Mouse (Mus musculus): ENCODE data around the gene Map4k3. TPM values are rescaled to one million over a fixed set of nuclear protein-coding genes. Genes with fewer than 3 reads are reported as not detected.

Map4k3 gene
- polyA plus RNA-seq, 1 experiment from 2014 or later: 5.3 TPM

DNA sequence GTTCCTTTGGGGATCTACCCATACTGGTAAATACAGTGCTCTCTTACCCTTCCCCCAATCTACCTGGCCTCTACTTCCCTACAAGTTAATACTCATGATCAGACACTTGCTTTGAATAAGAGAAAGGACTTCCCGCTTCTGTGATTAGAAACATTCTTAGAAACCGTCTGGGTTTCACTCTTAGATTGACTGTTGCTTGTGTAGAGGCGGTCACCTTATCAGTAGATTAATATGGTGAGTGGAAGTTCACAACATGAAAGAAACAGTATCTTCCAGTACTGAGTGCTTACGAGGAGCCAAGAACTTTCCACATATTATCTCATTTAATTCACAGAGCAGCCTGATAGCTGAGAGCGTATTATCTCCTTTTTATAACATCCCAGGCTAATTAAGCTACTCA lies 1.5 kb upstream of the Map4k3 start:
- DNase-seq (ENCODE audit: low spot score): no peak

DNA sequence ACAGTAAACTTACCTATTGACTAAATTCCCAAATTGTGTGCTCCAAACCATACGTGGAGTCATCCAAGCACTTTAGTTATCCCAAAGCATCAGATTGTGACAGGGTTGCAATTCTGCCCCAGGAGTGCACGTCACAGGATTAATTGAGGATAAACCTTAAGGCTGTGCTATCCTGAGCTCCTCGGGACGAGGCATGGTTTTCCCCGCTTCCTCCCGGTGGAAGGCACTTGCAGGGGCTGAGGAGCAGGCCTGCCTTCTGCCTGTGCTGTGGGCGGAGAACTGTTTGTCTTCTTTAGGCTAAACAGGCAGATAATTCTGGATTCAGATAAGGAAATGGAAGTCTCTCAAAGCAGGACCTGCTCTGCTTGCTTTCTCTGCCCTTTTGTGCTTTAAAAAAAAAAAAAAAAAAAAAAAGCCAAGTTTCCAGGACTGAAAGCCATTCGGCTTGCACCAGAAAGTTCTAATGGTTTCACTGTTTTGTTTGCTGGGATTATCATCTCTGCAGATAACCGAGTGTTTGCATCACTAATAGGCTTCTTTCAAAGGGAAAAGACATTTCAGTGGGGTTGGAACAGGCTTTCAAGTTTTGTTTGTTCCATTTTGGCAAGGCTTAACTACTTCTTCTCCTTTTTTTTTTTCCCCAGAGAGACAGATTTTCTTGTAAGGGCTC lies 930 bp upstream of the Map4k3 start:
- DNase-seq (ENCODE audit: low spot score): no peak

DNA sequence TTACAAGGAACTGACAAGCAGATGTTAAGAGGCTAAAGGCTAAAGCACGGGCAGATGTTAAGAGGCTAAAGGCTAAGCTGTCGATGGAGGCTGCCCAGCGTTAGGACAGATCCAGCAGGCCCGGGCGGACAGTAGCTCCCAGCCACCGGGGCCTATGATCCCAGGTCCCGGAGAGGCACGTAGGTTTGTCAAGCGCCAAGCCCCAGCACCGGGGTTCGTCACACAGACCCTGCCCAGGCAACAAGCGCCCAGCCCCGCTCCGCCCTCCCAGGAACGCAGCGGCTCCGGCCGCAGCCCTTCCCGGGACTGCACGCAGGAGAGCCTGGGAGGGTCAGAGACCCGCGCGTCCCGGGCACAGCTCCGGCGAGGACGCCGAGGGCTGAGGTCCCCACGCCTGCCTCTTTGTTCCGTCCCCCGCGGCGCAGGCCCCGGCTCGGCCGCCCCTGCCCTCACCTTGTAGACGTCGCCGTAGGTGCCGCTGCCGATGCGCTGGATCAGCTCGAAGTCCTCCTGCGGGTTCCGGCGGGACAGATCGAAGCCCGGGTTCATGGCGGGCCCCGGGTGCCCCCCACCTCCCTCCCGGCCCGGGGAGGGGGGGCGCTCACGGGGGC lies 839 bp downstream of the Map4k3 start:
- peak; percentile 24 for DNase-seq (ENCODE audit: low spot score)

DNA sequence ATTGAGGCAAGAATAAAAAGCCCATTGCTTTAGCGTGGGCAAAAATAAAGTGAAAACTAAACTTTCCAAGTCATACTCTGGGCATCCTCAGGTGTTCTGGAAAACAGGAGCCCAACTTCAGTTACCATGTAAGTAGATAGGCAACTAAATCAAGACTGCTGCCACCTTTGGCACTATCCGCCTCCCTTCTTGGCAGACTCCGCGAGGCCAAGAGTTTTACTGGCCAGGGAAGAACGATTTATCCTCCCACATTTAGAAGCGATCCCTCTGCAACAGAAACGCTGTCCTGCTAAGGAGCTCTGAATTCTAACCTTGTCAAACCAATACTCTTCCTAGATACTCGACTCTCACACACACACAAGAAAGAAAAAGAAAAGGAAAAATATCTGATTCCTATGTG lies 1.5 kb downstream of the Map4k3 start:
- DNase-seq (ENCODE audit: low spot score): no peak

DNA sequence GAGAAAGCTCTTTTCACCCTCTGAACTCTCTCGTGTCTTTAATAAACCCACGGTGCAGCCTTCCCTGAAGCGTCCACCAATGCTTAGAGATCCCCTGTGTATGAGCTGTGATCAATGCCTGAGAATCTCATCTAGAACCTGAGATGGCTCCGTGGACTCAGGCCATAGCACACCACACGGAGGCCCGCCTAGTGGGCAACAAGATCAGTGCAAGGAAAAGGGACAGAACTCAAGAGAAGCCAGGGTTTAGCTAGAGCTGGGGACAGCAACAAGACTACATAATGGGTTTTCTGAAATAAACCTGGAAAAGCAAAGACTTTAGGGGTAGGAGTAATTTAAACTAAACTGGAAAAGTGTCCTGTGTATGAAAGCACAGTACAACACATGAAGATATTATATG lies 5.2 kb downstream of the Map4k3 start:
- no peak for DNase-seq (ENCODE audit: low spot score)

DNA sequence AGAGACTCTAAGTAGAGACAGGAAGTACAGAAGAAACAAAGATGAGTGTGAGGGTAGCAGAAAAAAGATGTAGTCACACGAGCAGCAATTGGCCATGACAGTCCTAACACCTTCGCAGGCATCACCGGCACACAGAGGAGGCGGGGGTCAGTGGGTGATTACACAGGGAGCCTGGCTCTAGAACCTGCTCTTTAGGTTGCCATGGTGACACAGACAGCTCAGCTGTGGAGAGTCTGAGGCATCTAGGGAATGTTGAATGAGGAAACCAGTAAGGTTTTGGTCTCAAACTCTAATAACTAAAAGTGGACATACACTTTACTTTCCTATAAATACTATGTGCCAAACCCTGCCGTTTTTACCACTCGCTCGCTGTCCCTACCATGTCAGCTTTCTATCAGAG lies 6.6 kb downstream of the Map4k3 start:
- no peak for DNase-seq (ENCODE audit: low spot score)

DNA sequence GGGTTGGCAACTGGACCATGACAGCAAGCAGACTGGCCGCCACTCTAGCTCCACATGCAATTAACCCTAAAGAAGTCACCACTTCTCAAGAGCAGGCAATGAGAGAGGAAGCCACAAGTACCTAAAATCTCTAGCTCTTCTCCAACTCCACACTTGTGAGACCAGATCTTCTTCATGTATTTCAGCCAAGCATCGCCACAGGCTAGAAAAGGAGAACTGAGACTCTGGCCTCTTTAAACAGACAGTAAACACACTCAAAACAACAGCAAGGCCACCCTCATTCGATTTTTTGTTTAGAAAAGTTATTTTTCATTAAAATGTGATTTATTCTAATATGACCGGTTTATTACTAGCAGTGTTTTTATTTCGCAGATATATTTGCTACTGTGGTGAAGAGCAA lies 9.0 kb downstream of the Map4k3 start:
- DNase-seq (ENCODE audit: low spot score): no peak

DNA sequence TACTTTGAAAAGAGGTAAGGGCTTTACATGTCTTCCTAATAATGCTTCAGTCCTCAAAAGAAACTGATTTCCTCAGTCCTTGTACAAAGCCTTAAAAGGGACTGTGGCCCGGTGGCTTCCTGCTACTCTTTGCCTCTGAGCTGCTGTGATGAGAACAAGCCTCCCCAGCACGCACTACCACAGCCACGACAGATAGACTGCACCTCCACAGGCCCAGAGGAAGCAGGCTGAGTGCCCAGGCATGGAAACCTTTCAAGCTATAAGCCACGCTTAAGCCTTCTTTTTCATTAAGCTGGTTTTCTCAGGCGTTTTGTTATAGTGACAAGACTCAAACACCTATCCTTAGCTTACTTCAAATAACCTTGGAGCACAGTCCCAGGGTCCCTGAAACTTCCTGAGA lies 10.0 kb downstream of the Map4k3 start:
- no peak for DNase-seq (ENCODE audit: low spot score)

DNA sequence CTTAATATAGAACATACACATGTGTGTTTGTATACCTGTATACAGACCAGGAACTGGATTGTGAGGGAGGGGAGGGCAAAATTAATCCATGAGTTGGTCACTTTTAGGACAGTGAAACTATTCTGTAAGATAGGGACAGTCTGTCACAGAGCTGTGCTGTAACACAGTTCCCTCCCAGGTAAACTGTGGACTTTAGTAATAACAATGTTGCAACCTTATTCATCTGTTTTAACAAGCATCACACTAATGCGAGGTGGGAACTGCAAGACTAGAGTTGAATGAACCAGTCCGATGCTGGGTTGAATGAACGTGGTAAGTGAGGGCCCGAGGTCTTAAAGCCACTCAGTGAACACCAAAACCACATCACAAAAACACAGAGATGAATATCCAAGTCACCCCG lies 14.7 kb downstream of the Map4k3 start:
- no peak for DNase-seq (ENCODE audit: low spot score)

DNA sequence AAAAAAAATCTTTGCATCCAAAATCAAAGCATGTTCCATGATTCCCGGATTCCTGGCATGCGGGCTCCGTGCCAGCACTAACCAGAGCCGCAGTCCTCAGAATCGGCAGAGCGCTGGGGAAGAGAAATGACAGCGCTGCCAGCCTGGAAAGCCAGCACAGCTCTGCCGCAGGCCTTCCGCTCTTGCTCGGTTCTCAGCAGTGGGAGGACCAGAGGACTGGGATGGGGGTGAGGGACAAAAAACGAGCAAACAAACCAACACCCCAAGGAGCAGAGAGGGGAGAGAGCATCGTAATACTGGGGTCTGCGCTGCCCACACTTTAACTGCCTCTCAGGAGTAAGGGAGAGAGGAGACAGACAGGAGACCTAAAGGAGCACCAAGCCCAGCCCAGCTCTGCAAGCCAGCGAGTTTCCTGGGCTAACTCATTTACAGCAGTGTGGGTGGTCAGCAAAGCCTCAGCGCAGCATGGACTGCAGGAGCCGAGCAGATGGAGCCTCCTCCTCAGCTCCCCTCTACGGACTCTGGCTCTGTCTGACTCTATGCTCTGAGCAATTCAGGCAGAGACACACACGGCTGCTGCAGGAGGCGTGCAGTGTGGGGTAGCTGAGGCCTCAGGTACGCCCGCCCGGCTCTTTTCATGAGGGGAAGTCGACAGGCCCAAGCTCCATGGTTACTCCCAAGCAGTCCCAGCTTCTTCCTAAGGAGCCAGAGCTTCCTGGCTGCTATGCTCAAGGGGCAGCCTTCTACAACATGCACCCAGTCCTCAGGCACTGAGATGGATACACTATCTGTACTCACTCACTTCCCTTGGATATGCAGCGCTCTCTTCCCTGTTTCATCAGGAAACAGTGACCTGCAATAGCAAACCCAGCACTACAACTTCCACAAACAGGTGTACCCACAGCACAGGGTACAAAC lies 18.1 kb downstream of the Map4k3 start:
- no peak for DNase-seq (ENCODE audit: low spot score)

DNA sequence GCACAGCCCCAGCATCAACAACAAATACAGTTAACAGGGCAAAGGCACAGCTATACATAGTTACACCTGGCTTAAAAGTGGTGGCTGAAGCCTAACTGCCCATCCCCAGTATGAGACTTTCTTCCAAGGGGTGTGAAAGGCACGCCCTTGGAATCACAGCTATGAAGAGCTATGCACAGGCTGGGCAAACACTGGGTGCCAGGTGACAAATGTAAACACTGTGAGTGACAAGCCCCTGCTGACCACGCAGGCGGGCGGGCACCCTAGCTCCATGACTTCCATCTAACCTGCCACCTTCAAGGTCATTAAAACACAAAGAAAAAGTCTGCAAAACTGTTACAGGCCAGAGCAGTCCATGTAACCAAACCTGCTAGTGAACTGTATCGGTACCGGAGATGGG lies 19.5 kb downstream of the Map4k3 start:
- DNase-seq (ENCODE audit: low spot score): no peak

DNA sequence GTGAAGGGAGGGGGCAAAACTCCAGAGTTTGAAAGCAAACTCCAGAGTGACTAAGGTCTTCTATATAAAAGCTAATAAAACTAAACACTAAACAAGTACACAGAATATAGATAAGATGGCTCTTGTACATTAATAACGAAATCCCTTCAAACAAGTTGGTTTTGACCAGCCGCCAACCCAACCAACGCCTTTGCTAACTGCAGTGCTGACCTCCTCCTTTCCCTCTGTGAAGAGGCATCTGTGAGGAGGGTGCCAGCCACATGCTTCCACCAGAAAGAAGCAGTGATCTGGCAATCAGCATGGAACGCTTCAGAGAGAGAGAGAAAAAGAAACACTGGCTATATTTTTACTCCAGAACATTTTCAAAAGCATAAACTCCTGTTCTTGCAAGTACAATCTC lies 21.1 kb downstream of the Map4k3 start:
- no peak for DNase-seq (ENCODE audit: low spot score)

DNA sequence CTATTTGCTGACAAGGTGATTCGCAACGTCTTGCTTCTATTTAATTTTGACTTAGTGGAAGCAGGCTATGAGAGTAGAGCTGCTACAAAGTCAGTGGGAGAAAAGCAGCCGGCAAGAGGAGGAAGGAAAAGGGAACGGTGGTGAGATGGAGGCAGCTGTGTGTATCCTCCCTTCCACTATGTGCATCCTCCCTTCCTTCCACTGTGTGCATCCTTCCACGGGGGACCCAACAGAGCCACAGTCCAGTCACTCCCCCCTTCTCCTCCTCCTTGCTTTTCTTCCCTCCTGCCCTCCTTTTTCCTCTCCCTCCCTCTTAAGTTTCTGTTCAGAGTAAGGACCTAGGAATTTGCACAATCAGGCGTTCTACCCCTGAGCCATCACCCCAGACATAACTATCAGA lies 21.7 kb downstream of the Map4k3 start:
- DNase-seq (ENCODE audit: low spot score): no peak

DNA sequence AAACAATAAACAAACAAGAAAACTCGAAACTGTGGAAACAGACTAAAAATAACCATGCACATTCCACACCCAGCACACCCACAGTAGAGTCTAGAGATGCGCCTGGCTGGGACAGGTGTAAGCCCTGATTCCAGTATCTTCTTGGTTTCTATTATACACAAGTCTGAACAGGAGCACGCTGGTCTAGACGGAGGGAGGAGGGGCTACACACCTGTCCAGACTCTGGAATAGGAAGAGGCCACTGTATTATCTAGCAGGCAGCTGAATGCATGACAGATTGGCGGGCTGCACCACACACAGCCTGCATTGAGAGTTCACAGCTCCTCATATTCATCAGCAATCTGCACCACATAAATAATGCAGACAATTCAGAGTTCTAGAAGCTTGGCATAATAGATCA lies 26.6 kb downstream of the Map4k3 start:
- no peak for DNase-seq (ENCODE audit: low spot score)

DNA sequence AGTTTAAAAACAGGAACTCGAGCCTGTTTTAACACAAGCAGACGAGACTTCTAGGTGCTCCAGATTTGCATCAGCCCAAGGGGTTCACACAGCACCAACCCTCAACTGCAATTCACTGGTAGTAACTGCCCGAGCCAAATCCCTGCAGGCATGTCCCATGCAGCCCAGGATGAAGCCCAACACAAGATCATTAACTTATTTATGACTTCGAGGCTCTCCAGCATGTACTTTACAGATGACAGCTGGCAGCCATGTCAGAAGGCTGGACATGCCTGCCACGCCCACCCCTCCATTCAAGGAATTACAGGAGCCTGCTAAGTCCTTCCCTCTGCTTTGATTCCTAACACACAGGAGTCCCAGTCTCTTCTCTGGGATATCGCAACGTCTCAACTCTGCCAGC lies 29.4 kb downstream of the Map4k3 start:
- DNase-seq (ENCODE audit: low spot score): no peak

DNA sequence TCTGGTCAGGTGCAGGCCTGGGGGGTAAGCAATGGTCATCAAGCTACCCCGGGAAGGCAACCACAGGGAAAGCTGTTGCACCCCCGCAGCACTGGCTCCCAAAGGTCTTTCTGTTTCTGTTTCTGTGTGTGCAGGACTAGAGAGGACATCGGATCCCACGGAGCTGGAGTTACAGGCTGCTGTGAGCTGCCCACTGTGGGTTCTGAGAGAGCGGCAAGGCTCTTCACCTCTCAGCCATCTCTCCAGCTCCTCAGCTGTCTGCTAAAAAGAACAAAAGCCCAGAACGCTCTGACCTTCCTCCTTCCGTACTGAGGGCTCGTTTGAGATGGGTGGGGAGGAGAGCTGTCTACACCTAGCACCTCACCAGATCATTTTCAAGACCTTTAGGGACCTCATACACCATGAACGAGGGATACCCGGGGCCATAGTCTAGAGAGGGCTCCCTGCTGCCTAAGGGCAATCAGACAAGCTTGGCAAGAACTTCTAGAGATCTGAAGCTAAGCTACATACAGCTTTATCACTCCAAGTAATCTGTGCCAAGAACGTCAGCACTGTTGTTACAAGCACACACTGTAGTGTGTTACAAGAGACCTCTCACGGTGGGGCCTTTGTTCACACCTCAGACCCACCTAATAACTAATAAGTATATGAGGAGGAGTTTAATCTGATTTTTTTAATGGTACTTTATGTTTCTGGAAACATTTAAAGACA lies 29.9 kb downstream of the Map4k3 start:
- no peak for DNase-seq (ENCODE audit: low spot score)

DNA sequence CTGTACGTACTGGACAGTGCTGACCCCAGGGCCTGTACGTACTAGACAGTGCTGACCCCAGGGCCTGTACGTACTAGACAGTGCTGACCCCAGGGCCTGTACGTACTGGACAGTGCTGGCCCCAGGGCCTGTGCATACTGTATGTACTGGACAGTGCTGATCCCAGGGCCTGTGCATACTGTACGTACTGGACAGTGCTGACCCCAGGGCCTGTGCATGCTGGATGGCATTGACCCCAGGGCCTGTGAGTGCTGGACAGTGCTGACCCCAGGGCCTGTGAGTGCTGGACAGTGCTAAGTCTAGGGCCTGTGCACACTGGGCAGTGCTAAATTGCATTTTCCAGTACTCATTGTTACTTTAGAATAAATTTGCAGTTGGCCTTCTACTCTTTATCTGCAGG lies 31.3 kb downstream of the Map4k3 start:
- DNase-seq (ENCODE audit: low spot score): no peak

DNA sequence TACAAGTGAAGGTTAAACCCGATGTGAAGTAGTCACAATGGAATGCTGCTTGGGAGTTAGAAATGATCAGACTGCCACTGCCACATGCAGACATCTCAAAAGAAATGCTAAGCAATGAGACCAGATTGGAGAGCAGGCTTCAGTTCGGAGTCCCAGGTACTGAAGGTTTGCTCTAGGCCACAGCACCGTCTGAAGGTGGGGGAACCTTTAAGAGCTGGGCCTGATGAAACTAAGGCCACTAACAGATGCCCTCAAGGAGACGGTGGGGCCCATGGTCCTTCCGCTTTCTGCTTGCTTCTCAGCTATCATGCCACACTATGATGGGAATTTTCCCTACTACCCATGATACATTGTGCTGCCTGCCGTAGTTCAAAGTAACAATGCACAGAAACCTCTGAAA lies 32.1 kb downstream of the Map4k3 start:
- no peak for DNase-seq (ENCODE audit: low spot score)

DNA sequence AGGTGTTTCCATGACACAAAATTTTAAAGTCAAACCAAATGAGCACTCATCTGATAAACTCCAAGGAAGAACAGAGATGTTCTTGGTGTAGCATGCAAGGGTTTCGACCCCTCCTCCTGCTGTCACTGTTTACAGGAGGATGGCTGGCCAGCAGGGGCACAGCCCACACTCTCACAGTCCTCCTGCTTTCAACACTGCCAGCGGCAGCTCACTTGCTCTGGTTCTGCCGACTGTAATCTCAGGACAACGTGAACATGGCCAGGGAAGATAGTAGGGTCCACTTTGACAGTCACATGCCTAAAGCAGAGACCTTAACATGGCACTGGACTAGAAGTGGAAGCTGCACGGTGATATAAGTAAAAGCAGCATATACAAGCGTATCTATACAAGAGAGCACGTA lies 34.6 kb downstream of the Map4k3 start:
- DNase-seq (ENCODE audit: low spot score): no peak

DNA sequence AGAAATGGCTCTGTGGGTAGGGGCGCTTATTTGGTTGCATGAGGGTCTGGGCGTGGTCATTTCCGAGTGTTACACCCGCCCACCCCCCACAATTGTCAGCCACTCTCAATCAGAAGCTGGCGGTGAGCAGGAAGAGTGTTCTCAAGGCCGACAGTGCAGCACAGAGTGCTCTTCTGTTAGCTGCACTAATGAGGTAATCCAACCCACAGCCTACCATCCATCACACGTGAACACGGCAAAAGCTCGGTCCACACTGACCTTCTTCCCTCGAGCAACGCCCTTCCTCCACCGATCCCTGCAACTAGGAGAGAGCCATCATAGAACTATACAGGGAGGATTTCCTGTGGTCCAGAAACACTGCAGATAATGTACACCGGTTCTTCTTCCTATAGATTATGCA lies 36.1 kb downstream of the Map4k3 start:
- DNase-seq (ENCODE audit: low spot score): no peak

DNA sequence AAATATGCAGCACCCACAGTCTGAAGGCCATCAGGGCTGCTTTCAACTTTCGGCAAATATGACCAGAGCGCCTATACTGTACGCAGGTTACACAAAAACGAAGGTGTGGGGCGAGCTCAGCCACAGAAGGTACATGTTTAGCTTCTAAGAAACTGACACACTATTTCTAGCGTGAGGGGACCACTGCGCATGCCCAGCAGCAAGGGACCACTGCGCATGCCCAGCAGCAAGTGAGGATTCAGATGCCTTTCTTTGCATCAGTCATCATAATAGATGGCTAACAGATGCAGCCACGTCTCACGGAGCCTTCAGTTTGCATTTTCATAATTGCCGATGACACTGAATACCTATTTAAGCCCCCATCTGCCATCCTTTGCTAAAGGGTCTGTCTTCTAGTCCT lies 39.6 kb downstream of the Map4k3 start:
- DNase-seq (ENCODE audit: low spot score): no peak

DNA sequence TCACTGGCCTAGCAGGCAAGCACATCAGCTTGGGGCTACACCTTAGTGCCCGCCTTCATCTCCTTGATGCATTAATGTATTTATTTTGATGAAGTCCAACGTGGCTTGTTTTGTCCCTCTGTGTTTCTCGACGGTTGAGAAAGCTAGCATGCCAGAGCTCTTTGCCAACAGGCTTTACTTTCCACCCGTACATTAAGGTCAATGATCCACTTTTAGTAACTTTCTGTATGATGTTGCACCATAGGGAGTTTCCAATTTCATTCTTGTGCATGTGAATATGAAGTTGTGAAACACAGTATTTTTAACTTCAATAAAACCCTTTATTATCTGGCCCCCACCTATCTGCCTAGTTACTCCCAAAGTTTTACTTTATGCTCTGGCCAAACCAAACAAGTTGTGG lies 42.2 kb downstream of the Map4k3 start:
- no peak for DNase-seq (ENCODE audit: low spot score)

Data from thymus, postnatal 0 days (tissue).